In genomic region chr17:35736280-35736960, GRCm38 (mm10) we compare ENCODE assay signal across 9 mouse cellular contexts. TPM values are rescaled to one million over a fixed set of nuclear protein-coding genes. Genes with fewer than 3 reads are reported as not detected.
DNase-seq lines count a peak whose midpoint lies in the region; ATAC-seq and TF ChIP-seq lines count a peak whose summit lies in the region.
"Had no signal": no experiment of that assay in that cellular context is flagged by ENCODE, and none has a peak within 500 bp of the region (broad histone marks: within the 10 kb centered on the region; RNA-seq: fewer than 3 reads in every experiment).

No protein-coding gene starts in this region.

- H3K4me2 ChIP-seq in forebrain, embryonic 14.5 days (ENCODE audit: low read length), result no peak overlapping the region
- H3K4me2 ChIP-seq: neural tube, embryonic 12.5 days had no signal

- H3K36me3 ChIP-seq in forebrain, embryonic 14.5 days (ENCODE audit: control insufficient read depth, insufficient read depth, low read length), result no peaks in the 10 kb centered on the region
- H3K36me3 ChIP-seq: neural tube, embryonic 12.5 days had no signal

- H3K4me3 ChIP-seq in forebrain, embryonic 14.5 days (ENCODE audit: low read depth, low read length), result no peak overlapping the region
- no peak overlapping the region for H3K4me3 ChIP-seq in layer of hippocampus, adult 2 months
- no peak overlapping the region for H3K4me3 ChIP-seq in lung, adult 2 months (replicated peaks; ENCODE audit: extremely low read depth, low read depth, low read length)
- H3K4me3 ChIP-seq: neural tube, embryonic 12.5 days had no signal

- peak; percentile 81 for TF ChIP-seq CTCF in brain, embryonic 14.5 days (IDR thresholded peaks at IDR 0.05; ENCODE audit: borderline replicate concordance, extremely low read depth, insufficient read depth, insufficient read length)
- peak; percentile 90 for TF ChIP-seq CTCF in layer of hippocampus, adult 2 months (conservative IDR thresholded peaks at IDR 0.05)
- TF ChIP-seq CTCF in lung, adult 2 months (IDR thresholded peaks at IDR 0.05; ENCODE audit: insufficient read depth, low read length), result peak; percentile 82

- no peaks in the 10 kb centered on the region for H3K9me3 ChIP-seq in forebrain, embryonic 14.5 days (replicated peaks; ENCODE audit: control insufficient read depth, low read length)
- H3K9me3 ChIP-seq: neural tube, embryonic 12.5 days had no signal

- H3K9ac ChIP-seq in forebrain, embryonic 14.5 days (ENCODE audit: low read length), result no peak overlapping the region
- H3K9ac ChIP-seq: neural tube, embryonic 12.5 days had no signal

- DNase-seq in brain, embryonic 14.5 days (ENCODE audit: low read depth), result peak; percentile 71
- peak; percentile 65 for DNase-seq in forebrain, embryonic 14.5 days (ENCODE audit: low spot score)
- peak; percentile 72 to 85 for DNase-seq in heart, postnatal 14 days
- DNase-seq in layer of hippocampus, adult 2 months (ENCODE audit: low spot score in 2 of 2), result peak; percentile 57 to 79
- DNase-seq in lung, adult 2 months, result peak; percentile 74
- DNase-seq in ovary, postnatal 10 days (ENCODE audit: low spot score), result peak; percentile 44
- peak; percentile 62 to 84 for DNase-seq in thymus, postnatal 10 days (ENCODE audit: low spot score in 2 of 2)

- no peaks in the 10 kb centered on the region for H3K4me1 ChIP-seq in forebrain, embryonic 14.5 days (ENCODE audit: control insufficient read depth, insufficient read depth, low read length)
- H3K4me1 ChIP-seq in lung, adult 2 months (ENCODE audit: control insufficient read depth, insufficient read depth, low read length), result peaks cover 2% of the 10 kb centered on the region; the same call in 1 of the 2 replicates

- WGBS in forebrain, embryonic 14.5 days, result 38% methylated on average over 12 of the region's 12 CpGs
- WGBS in lung, adult 2 months, result 38% methylated on average over 12 of the region's 12 CpGs

- intact Hi-C loops in heart, postnatal 14 days (cut with DNase I), result loop anchor here (5.0 kb wide), 1 partner anchor 144 kb away; no protein-coding TSS in a partner anchor

- no peak overlapping the region for H3K27ac ChIP-seq in forebrain, embryonic 14.5 days (ENCODE audit: low read depth, low read length)
- H3K27ac ChIP-seq in layer of hippocampus, adult 2 months, result no peak overlapping the region
- H3K27ac ChIP-seq: neural tube, embryonic 12.5 days had no signal

- TF ChIP-seq POLR2A in brain, embryonic 14.5 days (IDR thresholded peaks at IDR 0.05; ENCODE audit: borderline replicate concordance, extremely low read depth, insufficient read depth, insufficient read length, poor library complexity, severe bottlenecking), result no peak
- no peak for TF ChIP-seq POLR2A in lung, adult 2 months (IDR thresholded peaks at IDR 0.05; ENCODE audit: borderline replicate concordance, extremely low read depth, low read depth, low read length)

- no peaks in the 10 kb centered on the region for H3K27me3 ChIP-seq in forebrain, embryonic 14.5 days (replicated peaks; ENCODE audit: control insufficient read depth, insufficient read depth, low read length)
- H3K27me3 ChIP-seq: neural tube, embryonic 12.5 days had no signal

- peak; percentile 56 for ATAC-seq in CD4-positive, CD25-positive, alpha-beta regulatory T cell, adult 4 months
- peak; percentile 45; the same call in 1 of the 2 replicates for ATAC-seq in forebrain, embryonic 14.5 days

RNA-seq across cellular contexts. Expression of gene Ddr1, which starts 32.0 kb away (rescaled TPM):
- polyA plus RNA-seq in CD4-positive, CD25-positive, alpha-beta regulatory T cell, adult 4 months (2017; shearing (Covaris generic)), result under 1 TPM; 0.65 TPM
- polyA plus RNA-seq in brain, embryonic 14.5 days (2012; rRNA removed), result 99.6 and 112 TPM in 2 replicates
- 62.0 and 74.5 TPM in 2 replicates for polyA plus RNA-seq in forebrain, embryonic 14.5 days (2014; fragmentation: Nextera tagmentation; extraction: Ambion mirVana)
- 10 to 100 TPM; 40.1 to 44.1 TPM for total RNA-seq in heart, postnatal 14 days (2021)
- total RNA-seq in layer of hippocampus, adult 2 months (2021), result 10 to 100 TPM; 54.3 to 61.0 TPM
- 63.9 and 66.2 TPM in 2 replicates for polyA plus RNA-seq in lung, adult 2 months (2012; rRNA removed)

Comparison
In these comparisons a context has a peak if more than half of its experiments do, and no peak if none do; other contexts are left out.
1. RNA of gene Ddr1, which starts 32.0 kb away (polyA plus RNA-seq): 99.6 to 112 TPM in brain, embryonic 14.5 days, 63.9 to 66.2 TPM in lung, adult 2 months and 62.0 to 74.5 TPM in forebrain, embryonic 14.5 days; 0.65 TPM in CD4-positive, CD25-positive, alpha-beta regulatory T cell, adult 4 months; every median in the first group is over 10 times any median in the second.
2. Peak in every context shown above with its lines, with median percentiles within 50 percentile points of each other: DNase-seq and CTCF ChIP-seq.